Mouse (Mus musculus): ENCODE results near the gene Sox13. TPM values are rescaled to one million over a fixed set of nuclear protein-coding genes. Genes with fewer than 3 reads are reported as not detected.

Gene Sox13
- total and polyA plus RNA-seq, 3 experiments: 0.03 TPM; not detected in 2

GRCm38 (mm10) chr1:133417113-133417512, 7.1 kb downstream of the Sox13 start:
- Histone ChIP-seq H3K27me3 (ENCODE audit: control insufficient read depth in 1 of 2, insufficient read depth in 2 of 2, low read length in 2 of 2) (peaks cover 3 to 4% of the 10 kb centered on the region in 2 experiments; a peak in 2 of 4 replicates), H3K9ac (ENCODE audit: control insufficient read depth, low read depth, low read length, poor library complexity, severe bottlenecking) (no peak overlapping the region), H3K9me3 (replicated peaks; ENCODE audit: insufficient read depth, low read length) (no peaks in the 10 kb centered on the region), H3K4me3 (ENCODE audit: control insufficient read depth in 1 of 2, insufficient read depth in 1 of 2, low read depth in 2 of 2, low read length in 2 of 2) (no peak overlapping the region), H3K27ac (ENCODE audit: control insufficient read depth, low read depth, low read length) (no peak overlapping the region), H3K4me1 (ENCODE audit: control insufficient read depth in 1 of 2, insufficient read depth in 2 of 2, low read length in 2 of 2) (no peaks in the 10 kb centered on the region), H3K36me3 (ENCODE audit: control insufficient read depth in 1 of 2, insufficient read depth in 2 of 2, low read length in 2 of 2) (no peaks in the 10 kb centered on the region), H3K79me2 (ENCODE audit: control insufficient read depth, insufficient read depth, low read length, poor library complexity) (no peaks in the 10 kb centered on the region)
- DNase-seq (ENCODE audit: low read depth, low spot score): no peak
- no peak for TF ChIP-seq SMC3 (IDR thresholded peaks at IDR 0.05; ENCODE audit: low read depth, low read length)
- TF ChIP-seq GATA1 (IDR thresholded peaks at IDR 0.05; ENCODE audit: low read depth, low read length): no peak

GRCm38 (mm10) chr1:133416472-133416871, 7.7 kb downstream of the Sox13 start:
- Histone ChIP-seq H3K27me3 (ENCODE audit: control insufficient read depth in 1 of 2, insufficient read depth in 2 of 2, low read length in 2 of 2) (peaks cover 3 to 4% of the 10 kb centered on the region in 2 experiments; a peak in 2 of 4 replicates), H3K79me2 (ENCODE audit: control insufficient read depth, insufficient read depth, low read length, poor library complexity) (no peaks in the 10 kb centered on the region), H3K9me3 (replicated peaks; ENCODE audit: insufficient read depth, low read length) (no peaks in the 10 kb centered on the region), H3K4me1 (ENCODE audit: control insufficient read depth in 1 of 2, insufficient read depth in 2 of 2, low read length in 2 of 2) (no peaks in the 10 kb centered on the region), H3K36me3 (ENCODE audit: control insufficient read depth in 1 of 2, insufficient read depth in 2 of 2, low read length in 2 of 2) (no peaks in the 10 kb centered on the region), H3K27ac (ENCODE audit: control insufficient read depth, low read depth, low read length) (no peak overlapping the region), H3K9ac (ENCODE audit: control insufficient read depth, low read depth, low read length, poor library complexity, severe bottlenecking) (no peak overlapping the region), H3K4me3 (ENCODE audit: control insufficient read depth in 1 of 2, insufficient read depth in 1 of 2, low read depth in 2 of 2, low read length in 2 of 2) (no peak overlapping the region)
- TF ChIP-seq GABPA (IDR thresholded peaks at IDR 0.05; ENCODE audit: low read depth, low read length) (no peak), ZNF384 (IDR thresholded peaks at IDR 0.05; ENCODE audit: low read depth, low read length) (no peak), ETS1 (IDR thresholded peaks at IDR 0.05; ENCODE audit: low read depth, low read length) (no peak), ZC3H11A (IDR thresholded peaks at IDR 0.05; ENCODE audit: low read depth, low read length) (no peak), ELF1 (IDR thresholded peaks at IDR 0.05; ENCODE audit: low read depth, low read length) (no peak)
- no peak for DNase-seq (ENCODE audit: low read depth, low spot score)

- Histone ChIP-seq H3K27ac (ENCODE audit: control insufficient read depth, low read depth, low read length) (no peak overlapping the region), H3K4me3 (ENCODE audit: control insufficient read depth in 1 of 2, insufficient read depth in 1 of 2, low read depth in 2 of 2, low read length in 2 of 2) (no peak overlapping the region), H3K27me3 (ENCODE audit: control insufficient read depth in 1 of 2, insufficient read depth in 2 of 2, low read length in 2 of 2) (peaks cover 3 to 4% of the 10 kb centered on the region in 2 experiments; a peak in 2 of 4 replicates), H3K9me3 (replicated peaks; ENCODE audit: insufficient read depth, low read length) (no peaks in the 10 kb centered on the region), H3K4me1 (ENCODE audit: control insufficient read depth in 1 of 2, insufficient read depth in 2 of 2, low read length in 2 of 2) (no peaks in the 10 kb centered on the region), H3K9ac (ENCODE audit: control insufficient read depth, low read depth, low read length, poor library complexity, severe bottlenecking) (no peak overlapping the region), H3K36me3 (ENCODE audit: control insufficient read depth in 1 of 2, insufficient read depth in 2 of 2, low read length in 2 of 2) (no peaks in the 10 kb centered on the region), H3K79me2 (ENCODE audit: control insufficient read depth, insufficient read depth, low read length, poor library complexity) (no peaks in the 10 kb centered on the region)
- DNase-seq (ENCODE audit: low read depth, low spot score): no peak
- TF ChIP-seq CTCF (IDR thresholded peaks at IDR 0.05 in 2 of 3, conservative IDR thresholded peaks at IDR 0.05 in 1 of 3; ENCODE audit: control insufficient read depth in 1 of 3, insufficient read depth in 1 of 3, low read depth in 2 of 3, low read length in 3 of 3, poor library complexity in 1 of 3, severe bottlenecking in 1 of 3) (no peak), TAL1 (IDR thresholded peaks at IDR 0.05; ENCODE audit: low read length) (no peak), KAT2A (conservative IDR thresholded peaks at IDR 0.05; ENCODE audit: low read depth, low read length) (no peak), TCF12 (IDR thresholded peaks at IDR 0.05; ENCODE audit: low read depth, low read length) (no peak), E2F4 (IDR thresholded peaks at IDR 0.05; ENCODE audit: borderline replicate concordance, low read depth, low read length) (no peak), POLR2AphosphoS2 (IDR thresholded peaks at IDR 0.05; ENCODE audit: low read length) (no peak), USF2 (IDR thresholded peaks at IDR 0.05; ENCODE audit: borderline replicate concordance in 1 of 2, insufficient read depth in 1 of 2, low read depth in 1 of 2, low read length in 2 of 2) (no peak), ZMIZ1 (IDR thresholded peaks at IDR 0.05; ENCODE audit: low read depth, low read length) (no peak)
These were observed 8.7 kb downstream of the Sox13 start for GRCm38 (mm10) chr1:133415505-133415904.
